17 mouse cellular contexts compared by ENCODE assay signal in genomic region chr11:68547484-68547883, GRCm38 (mm10). TPM values are rescaled to one million over a fixed set of nuclear protein-coding genes. Genes with fewer than 3 reads are reported as not detected.
"Had no signal": no experiment of that assay in that cellular context is flagged by ENCODE, and none has a peak within 500 bp of the region (broad histone marks: within the 10 kb centered on the region; RNA-seq: fewer than 3 reads in every experiment).

No protein-coding gene starts in this region.

- H3K36me3 ChIP-seq: limb, embryonic 13.5 days; midbrain, embryonic 15.5 days; neural tube, embryonic 13.5 days; stomach, embryonic 15.5 days had no signal

- H3K27me3 ChIP-seq: midbrain, embryonic 15.5 days; neural tube, embryonic 13.5 days; stomach, embryonic 15.5 days had no signal

- H3K9me3 ChIP-seq: limb, embryonic 13.5 days; megakaryocyte, embryonic 14.5 days; midbrain, embryonic 15.5 days; neural tube, embryonic 13.5 days; stomach, embryonic 15.5 days had no signal

- ATAC-seq: midbrain, embryonic 15.5 days had no signal

- H3K4me3 ChIP-seq: layer of hippocampus, adult 2 months; limb, embryonic 13.5 days; megakaryocyte, embryonic 14.5 days; midbrain, embryonic 15.5 days; neural tube, embryonic 13.5 days; stomach, embryonic 15.5 days had no signal

- H3K4me1 ChIP-seq: megakaryocyte, embryonic 14.5 days; midbrain, embryonic 15.5 days had no signal

- H3K27ac ChIP-seq: layer of hippocampus, adult 2 months; limb, embryonic 13.5 days; liver, embryonic 14.5 days; macrophage; midbrain, embryonic 15.5 days; neural tube, embryonic 13.5 days; stomach, embryonic 15.5 days had no signal

- H3K9ac ChIP-seq: limb, embryonic 13.5 days; liver, embryonic 14.5 days; midbrain, embryonic 15.5 days; neural tube, embryonic 13.5 days; stomach, embryonic 15.5 days had no signal

- DNase-seq: kidney, adult 18-20 months; kidney, postnatal 10 days; kidney, postnatal 4 days; left cerebral cortex, postnatal 4 days; right cerebral cortex, postnatal 14 days; thymus, postnatal 36 days had no signal

- H3K4me2 ChIP-seq: limb, embryonic 13.5 days; midbrain, embryonic 11.5 days; midbrain, embryonic 15.5 days; neural tube, embryonic 13.5 days; stomach, embryonic 15.5 days had no signal

RNA-seq across cellular contexts. Expression of gene Mfsd6l, which starts 8.5 kb away (rescaled TPM):
- total RNA-seq: liver, adult 2 months had no signal
- polyA plus RNA-seq: macrophage; midbrain, embryonic 11.5 days; midbrain, embryonic 15.5 days; neural tube, embryonic 13.5 days had no signal

RNA-seq across cellular contexts. Expression of gene Ccdc42, which starts 39.3 kb away (rescaled TPM):
- total RNA-seq: liver, adult 2 months; monocyte, adult 5-6 weeks had no signal
- polyA plus RNA-seq: liver, adult 2 months; macrophage had no signal
